Mouse (Mus musculus) G1E (cell line): ENCODE results near the gene Mb21d2. TPM values are rescaled to one million over a fixed set of nuclear protein-coding genes. Genes with fewer than 3 reads are reported as not detected.

ENCODE experiments used
- ATAC-seq: 2 replicates; pipeline ENCODE4 v1.8.0; 2016; ENCODE audit warnings: mild to moderate bottlenecking; ENCODE audit not compliant: insufficient number of reproducible peaks, poor library complexity, low FRiP score, severe bottlenecking; ENCODE audit errors: extremely low read depth
- DNase-seq: peaks from one replicate; pipeline ENCODE4 v3.0.0; 2012; ENCODE audit warnings: low spot score
- H3K27me3 ChIP-seq: 2 replicates; pipeline ENCODE4 v1.6.1; 2012; ENCODE audit warnings: mild to moderate bottlenecking, low read length, inconsistent platforms; ENCODE audit not compliant: insufficient read depth
- H3K36me3 ChIP-seq: replicated peaks from 2 replicates; pipeline ENCODE3; 2012; ENCODE audit warnings: mild to moderate bottlenecking, inconsistent platforms
- H3K4me1 ChIP-seq: 2 replicates; pipeline ENCODE4 v1.6.1; 2012; ENCODE audit warnings: low read depth, low read length, inconsistent platforms, mixed read lengths; ENCODE audit not compliant: insufficient read depth
- H3K4me3 ChIP-seq: 2 replicates; pipeline ENCODE4 v1.5.1; 2012; ENCODE audit warnings: low read depth, mild to moderate bottlenecking, inconsistent platforms, low read length, moderate library complexity, mixed read lengths
- H3K9me3 ChIP-seq: replicated peaks from 2 replicates; pipeline ENCODE4 v1.6.1; 2012; ENCODE audit warnings: inconsistent platforms
- CTCF ChIP-seq: IDR thresholded peaks from 2 replicates; pipeline ENCODE4 v1.5.1; 2012; ENCODE audit warnings: low read depth, low read length, inconsistent platforms, mixed read lengths
- GATA1 ChIP-seq: IDR thresholded peaks from 2 replicates; pipeline ENCODE4 v1.6.1; 2012; ENCODE audit warnings: borderline replicate concordance, low read length, inconsistent platforms, mixed read lengths
- GATA2 ChIP-seq: IDR thresholded peaks from 2 replicates; pipeline ENCODE4 v1.6.1; 2012; ENCODE audit warnings: low read depth, low read length, inconsistent platforms, borderline replicate concordance
- POLR2AphosphoS5 ChIP-seq: IDR thresholded peaks from 2 replicates; pipeline ENCODE4 v1.6.1; 2012; ENCODE audit warnings: low read depth, low read length, inconsistent platforms; ENCODE audit not compliant: insufficient replicate concordance
- TAL1 ChIP-seq: conservative IDR thresholded peaks from 2 replicates; pipeline ENCODE4 v1.6.1; 2012; ENCODE audit warnings: low read depth, low read length, inconsistent platforms, mixed read lengths
- polyA plus RNA-seq: library from polyadenylated mRNA; stranded (reverse); fragments of >175 nt; gene quantifications from 2 replicates; pipeline ENCODE4 v1.2.3, GENCODE M21; 2012
- total RNA-seq, 2 experiments: library from RNA; stranded (forward) in 1 of 2; stranded (reverse) in 1 of 2; fragments of 200-1000 nt in 1 of 2; fragments of >200 nt in 1 of 2; fragmentation: Nextera tagmentation in 1 of 2; gene quantifications; 2 replicates each; pipeline ENCODE4 v1.2.3; 2014 to 2017

Gene Mb21d2
- total and polyA plus RNA-seq, 3 experiments: not detected

DNA sequence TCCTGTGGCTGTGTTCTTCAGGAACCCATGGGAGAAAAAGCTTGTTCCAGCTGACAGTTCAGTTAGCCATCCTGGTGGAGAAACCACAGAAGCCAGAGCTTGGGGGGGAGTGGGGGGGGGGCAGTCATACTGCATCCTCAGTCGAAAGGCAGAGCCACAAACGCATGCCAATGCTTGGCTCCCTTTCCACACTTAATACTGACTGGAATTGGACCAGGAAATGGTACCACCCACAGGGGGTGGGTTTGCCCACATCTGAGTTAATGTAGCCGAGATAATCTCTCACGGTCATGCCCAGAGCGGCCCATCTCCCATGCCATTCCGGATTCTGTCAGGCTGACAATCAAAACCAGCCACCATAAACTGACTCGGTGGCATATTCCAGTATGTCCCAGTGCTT is 14.1 kb downstream of the Mb21d2 start:
- H3K9me3 ChIP-seq: peaks cover 50% of the 10 kb centered on the region
- no peaks in the 10 kb centered on the region for H3K36me3 ChIP-seq

DNA sequence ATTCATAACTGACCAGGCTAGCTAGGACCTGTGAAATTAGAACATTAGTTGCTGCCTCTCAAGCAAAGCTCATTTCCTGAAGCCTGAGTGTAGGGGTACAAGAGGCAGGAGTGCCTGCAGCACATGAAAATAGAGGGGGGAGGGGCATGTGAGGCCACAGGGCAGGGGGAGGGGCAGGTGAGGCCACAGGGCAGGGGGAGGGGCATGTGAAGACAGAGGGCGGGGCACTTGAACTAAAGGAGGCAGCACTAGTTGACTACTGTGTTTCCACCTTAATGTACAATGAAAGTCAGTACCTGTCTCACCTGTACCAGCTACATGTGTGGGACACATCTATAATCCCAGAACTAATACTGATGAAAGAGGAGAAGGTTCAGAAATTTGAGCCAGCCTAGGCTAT is 14.8 kb downstream of the Mb21d2 start:
- no peaks in the 10 kb centered on the region for H3K27me3 ChIP-seq
- no peaks in the 10 kb centered on the region for H3K36me3 ChIP-seq

More for the DNA sequence above, 14.1 kb downstream of the Mb21d2 start:
- Histone ChIP-seq H3K4me3 (no peak overlapping the region), H3K27me3 (no peaks in the 10 kb centered on the region), H3K4me1 (no peaks in the 10 kb centered on the region)
- no peak for TF ChIP-seq POLR2AphosphoS5
- TF ChIP-seq CTCF: no peak
- no peak for TF ChIP-seq TAL1
- TF ChIP-seq GATA2: no peak
- no peak for TF ChIP-seq GATA1
- DNase-seq (no peak), ATAC-seq (no peak)

DNA sequence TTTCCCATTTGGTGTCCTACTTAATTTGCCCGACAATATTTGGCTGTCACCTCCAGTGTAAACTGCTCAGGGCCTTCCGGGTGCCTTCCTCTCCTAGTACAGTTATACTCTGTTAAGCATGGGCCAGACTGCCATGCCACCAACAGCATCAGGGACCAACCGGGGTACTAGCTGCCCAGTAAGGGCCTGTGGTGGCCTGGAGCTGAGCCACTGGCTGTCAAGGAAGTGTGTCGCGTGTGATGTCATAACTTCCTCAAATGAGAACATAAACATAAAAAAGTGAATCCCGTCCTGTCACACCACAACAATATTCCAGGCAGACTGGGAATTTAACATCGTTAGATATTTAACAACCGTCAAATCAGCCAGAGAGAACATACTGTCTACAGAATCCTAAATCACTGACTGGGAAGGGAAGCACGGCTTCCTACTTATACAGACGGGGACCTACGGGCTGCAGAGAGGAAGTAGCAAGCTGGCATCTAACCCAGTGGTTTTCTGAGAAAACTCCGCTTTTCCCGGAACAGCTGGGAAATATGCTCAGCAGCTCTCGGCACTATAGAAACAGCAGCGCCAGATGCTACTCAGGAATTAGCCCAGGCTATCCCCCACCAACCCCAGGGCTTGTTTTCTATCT is 17.9 kb downstream of the Mb21d2 start:
- ATAC-seq: no peak
- H3K36me3 ChIP-seq: no peaks in the 10 kb centered on the region
- H3K27me3 ChIP-seq: no peaks in the 10 kb centered on the region
- H3K9me3 ChIP-seq: peaks cover 42% of the 10 kb centered on the region
- no peaks in the 10 kb centered on the region for H3K4me1 ChIP-seq
- no peak overlapping the region for H3K4me3 ChIP-seq
- DNase-seq: no peak
- TF ChIP-seq TAL1 (no peak), GATA1 (no peak), POLR2AphosphoS5 (no peak), CTCF (no peak), GATA2 (no peak)

More for the DNA sequence above, 14.8 kb downstream of the Mb21d2 start:
- ATAC-seq: no peak
- no peaks in the 10 kb centered on the region for H3K4me1 ChIP-seq
- TF ChIP-seq POLR2AphosphoS5 (no peak), GATA1 (no peak), CTCF (no peak), GATA2 (no peak), TAL1 (no peak)
- H3K4me3 ChIP-seq: no peak overlapping the region
- H3K9me3 ChIP-seq: peaks cover 55% of the 10 kb centered on the region
- DNase-seq: no peak

DNA sequence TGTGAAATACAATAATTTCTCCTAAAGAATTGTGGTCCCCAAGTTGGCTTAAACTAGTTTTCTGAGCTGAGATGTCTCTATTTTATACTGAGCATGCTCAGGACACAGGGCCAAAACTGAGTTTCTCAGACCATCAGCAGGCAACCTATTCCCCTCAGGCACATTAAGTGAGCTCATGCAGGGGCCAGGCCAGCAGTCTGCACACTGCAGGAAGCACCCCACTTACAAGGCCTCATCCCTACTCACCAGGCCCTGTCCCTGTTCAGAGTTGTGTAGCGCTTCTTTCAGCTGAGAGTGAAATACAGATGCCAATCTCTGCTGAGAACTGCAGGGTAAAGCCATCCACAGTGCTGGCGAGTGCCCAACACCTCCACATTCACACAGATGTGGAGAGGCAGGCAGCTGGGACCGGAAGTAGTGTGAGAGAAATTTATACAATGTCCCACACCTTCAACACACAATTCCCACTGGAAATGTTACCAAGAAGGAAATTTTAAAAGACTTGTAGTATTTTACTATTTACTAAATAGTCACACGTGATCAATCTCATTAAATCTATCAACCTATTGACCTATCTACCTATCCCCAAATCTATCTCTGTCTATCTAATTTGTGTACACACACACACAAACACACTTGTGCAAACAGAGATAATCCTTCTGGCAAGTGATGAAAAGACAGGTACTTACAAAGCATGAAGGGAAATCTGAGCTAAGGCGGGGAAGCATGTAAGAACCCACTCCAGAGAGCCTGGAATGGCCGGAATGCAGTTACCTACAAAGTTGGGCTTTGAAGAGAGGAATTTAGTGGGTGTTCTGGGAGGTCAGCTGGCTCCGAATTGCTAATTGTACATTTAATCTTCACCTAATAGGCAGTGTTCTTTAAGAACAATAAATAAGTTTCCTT is 22.9 kb downstream of the Mb21d2 start:
- no peak for TF ChIP-seq TAL1
- no peak for TF ChIP-seq CTCF
- TF ChIP-seq GATA1: no peak
- TF ChIP-seq POLR2AphosphoS5: no peak
- no peak for TF ChIP-seq GATA2
- DNase-seq (no peak), ATAC-seq (no peak)
- no peak overlapping the region for H3K4me3 ChIP-seq
- no peaks in the 10 kb centered on the region for H3K36me3 ChIP-seq
- H3K9me3 ChIP-seq: peaks cover 45% of the 10 kb centered on the region
- no peaks in the 10 kb centered on the region for H3K4me1 ChIP-seq
- no peaks in the 10 kb centered on the region for H3K27me3 ChIP-seq

DNA sequence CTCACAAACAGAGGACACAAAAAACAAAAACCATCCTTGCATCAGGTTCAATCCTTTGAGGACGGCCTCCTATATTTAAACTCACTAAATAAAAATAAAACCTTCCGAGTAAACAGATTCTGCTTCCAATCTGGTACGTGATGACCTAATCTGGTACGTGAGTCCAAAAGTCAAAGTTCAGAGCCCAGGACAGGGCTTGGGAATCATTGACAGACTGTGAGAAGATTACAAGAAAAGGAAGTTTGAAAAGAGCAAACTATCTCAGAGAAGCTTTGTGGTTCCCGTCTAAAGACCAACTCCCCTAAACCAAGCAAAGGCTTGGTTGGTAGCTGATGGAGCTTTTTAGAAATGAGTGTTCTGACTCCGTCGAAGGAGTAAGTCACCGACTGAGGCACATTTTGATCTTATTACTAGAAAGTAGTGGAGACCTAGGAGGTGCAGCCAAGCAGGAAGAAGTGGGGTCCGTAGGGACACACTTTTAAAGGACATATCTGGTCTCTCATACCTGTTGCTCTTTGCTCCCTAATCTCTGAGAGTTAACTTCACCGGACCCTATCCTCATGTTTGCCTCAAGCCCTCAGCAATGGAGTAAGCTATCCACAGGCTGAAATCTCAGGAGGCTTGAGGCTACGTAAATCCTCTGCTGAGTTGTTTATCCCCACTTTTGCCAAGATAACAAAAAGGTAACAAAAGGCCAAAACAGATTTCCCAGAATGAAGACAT is 23.7 kb downstream of the Mb21d2 start:
- no peak for DNase-seq
- no peaks in the 10 kb centered on the region for H3K36me3 ChIP-seq
- no peak for TF ChIP-seq CTCF
- TF ChIP-seq TAL1: no peak
- TF ChIP-seq GATA2: no peak
- TF ChIP-seq GATA1: no peak
- TF ChIP-seq POLR2AphosphoS5: no peak
- no peak overlapping the region for H3K4me3 ChIP-seq
- no peaks in the 10 kb centered on the region for H3K27me3 ChIP-seq
- no peaks in the 10 kb centered on the region for H3K4me1 ChIP-seq
- ATAC-seq: no peak
- H3K9me3 ChIP-seq: peaks cover 40% of the 10 kb centered on the region
